Mouse (Mus musculus) hindbrain, embryonic 13.5 days (tissue): ENCODE data around the gene Daxx. TPM values are rescaled to one million over a fixed set of nuclear protein-coding genes. Genes with fewer than 3 reads are reported as not detected.

Experiments used
- ATAC-seq: fragments of 200-750 bp; cut with Nextera tagmentation; 2 replicates; pipeline ENCODE4 v1.8.0; 2017; ENCODE audit warnings: moderate TSS enrichment; ENCODE audit not compliant: low FRiP score
- H3K27ac ChIP-seq: fragments of 300-500 bp; sonication (generic); 2 replicates; pipeline ENCODE4 v1.5.1; 2015; ENCODE audit warnings: inconsistent platforms, mild to moderate bottlenecking, moderate library complexity
- H3K27me3 ChIP-seq: fragments of 300-500 bp; sonication (generic); 2 replicates; pipeline ENCODE4 v1.6.1; 2015; ENCODE audit warnings: mild to moderate bottlenecking, inconsistent platforms
- H3K36me3 ChIP-seq: fragments of 300-500 bp; sonication (generic); 2 replicates; pipeline ENCODE4 v1.6.1; 2015; ENCODE audit warnings: mild to moderate bottlenecking, inconsistent platforms
- H3K4me1 ChIP-seq: fragments of 300-500 bp; sonication (generic); replicated peaks from 2 replicates; pipeline ENCODE4 v1.6.1; 2015; ENCODE audit warnings: inconsistent platforms
- H3K4me2 ChIP-seq: fragments of 300-500 bp; sonication (generic); 2 replicates; pipeline ENCODE4 v1.6.1; 2015; ENCODE audit warnings: inconsistent platforms, mild to moderate bottlenecking, moderate library complexity
- H3K4me3 ChIP-seq: fragments of 300-500 bp; sonication (generic); 2 replicates; pipeline ENCODE4 v1.5.1; 2015; ENCODE audit warnings: mild to moderate bottlenecking, inconsistent platforms
- H3K9ac ChIP-seq: fragments of 300-500 bp; sonication (generic); 2 replicates; pipeline ENCODE4 v1.6.1; 2015; ENCODE audit warnings: mild to moderate bottlenecking, inconsistent platforms
- H3K9me3 ChIP-seq: fragments of 300-500 bp; sonication (generic); 2 replicates; pipeline ENCODE4 v1.6.1; 2016; ENCODE audit warnings: inconsistent platforms
- WGBS: fragments of 180-500 bp; shearing (Covaris S2); methylation state at CpG from one replicate; pipeline ENCODE4 v1.1.7; 2015; 5-methylcytosine and 5-hydroxymethylcytosine counted together
- microRNA-seq: library from miRNA; unstranded; fragments of <30 nt; microRNA quantifications from one replicate; pipeline ENCODE4, GENCODE M21; 2016
- polyA plus RNA-seq: library from polyadenylated mRNA; unstranded; fragments of >200 nt; fragmentation: Nextera tagmentation; extraction: Ambion mirVana; gene quantifications from 2 replicates; pipeline ENCODE4 v1.2.1, GENCODE M21; 2015

Gene Daxx
- polyA plus RNA-seq, 1 experiment from 2014 or later = 54.6 TPM

DNA sequence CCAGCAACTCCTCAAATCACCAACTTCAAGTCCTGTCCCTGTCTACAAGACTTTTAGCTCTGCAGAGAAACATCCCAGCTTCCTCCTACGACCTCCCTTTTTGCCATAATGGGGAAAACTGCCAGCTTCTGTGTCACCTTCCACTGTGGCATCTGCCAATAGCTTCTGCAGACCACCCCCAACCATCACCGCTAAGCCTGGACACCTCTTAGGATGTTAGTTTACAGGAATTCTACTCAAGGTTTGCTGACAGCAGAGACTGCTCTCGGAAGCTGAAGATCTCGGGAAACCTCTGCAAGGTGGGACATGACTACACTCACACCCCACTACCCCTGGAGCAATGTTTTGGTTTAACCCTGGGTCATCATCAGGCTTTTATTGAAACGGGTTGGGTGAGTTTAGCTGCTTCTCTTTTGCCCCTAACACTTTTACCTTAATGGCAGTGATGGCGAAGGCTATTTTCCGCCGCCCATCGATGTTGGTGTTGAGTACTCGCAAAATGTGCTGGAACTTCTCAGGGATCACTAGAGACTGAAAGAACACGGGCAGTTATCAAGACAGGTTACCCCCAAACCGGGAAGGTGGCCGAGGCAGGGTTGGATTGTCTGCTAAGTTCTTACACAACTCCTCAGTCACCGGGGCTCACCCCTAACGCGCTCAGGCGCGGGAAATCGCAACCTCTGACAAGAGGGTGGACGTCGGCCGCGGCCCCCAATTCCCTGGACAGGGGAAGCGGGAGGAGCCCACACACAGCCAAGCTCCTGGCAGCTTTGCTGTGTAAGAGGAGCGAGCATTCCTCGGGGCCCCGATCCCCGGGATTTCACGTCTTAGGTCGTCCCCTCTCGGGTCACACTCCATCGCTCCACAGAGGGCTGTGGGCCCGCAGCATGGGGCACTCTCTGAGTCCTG lies 45.7 kb downstream of the Daxx start:
- WGBS = 2% methylated on average over 33 of the region's 33 CpGs
- Histone ChIP-seq H3K36me3 (peaks cover 54% of the 10 kb centered on the region), H3K27me3 (no peaks in the 10 kb centered on the region), H3K4me1 (peaks cover 66% of the 10 kb centered on the region), H3K4me2 (peak overlapping the region; percentile 90), H3K9me3 (no peaks in the 10 kb centered on the region), H3K9ac (peak overlapping the region; percentile 97), H3K27ac (peak overlapping the region; percentile 93), H3K4me3 (peak overlapping the region; percentile 95)
- ATAC-seq = peak; percentile 44

DNA sequence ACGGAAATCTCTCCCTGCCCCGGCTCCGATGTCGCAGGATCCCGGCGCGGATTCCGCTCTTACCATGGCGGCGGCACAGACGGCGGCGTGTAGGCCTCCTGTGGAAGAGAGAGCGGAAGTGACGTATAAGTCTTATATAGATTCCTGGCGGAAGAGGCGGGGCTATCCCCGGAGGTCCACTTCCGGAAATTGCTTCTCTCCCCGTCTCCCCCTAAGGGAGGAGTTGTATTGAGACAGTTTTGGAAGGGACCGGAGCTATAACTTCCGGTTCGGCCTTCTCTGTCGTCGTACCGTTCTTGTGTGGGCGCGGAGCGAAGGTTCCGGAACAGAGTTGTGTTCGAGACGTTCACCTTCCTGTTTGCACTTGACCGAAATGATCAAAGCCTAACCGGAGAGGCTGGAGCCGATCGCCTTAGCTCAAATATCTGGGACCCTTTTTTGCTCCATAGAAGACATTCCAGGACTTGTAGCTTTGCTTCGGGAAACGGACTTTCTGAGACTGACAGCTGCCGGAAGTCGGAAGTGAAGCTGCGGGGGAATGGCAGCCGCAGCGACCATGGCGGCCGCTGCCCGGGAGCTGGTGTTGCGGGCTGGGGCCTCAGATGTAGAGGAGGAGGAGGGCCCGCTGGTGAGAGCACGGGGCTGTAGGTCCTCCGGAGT lies 46.5 kb downstream of the Daxx start, which contains the start of the genes Vps52 and Rps18:
Gene Vps52, plus strand, starts transcription at position 258 of the 660 bp plus-strand sequence.
Gene Rps18, minus strand, starts transcription at position 447 of the 660 bp plus-strand sequence.
- peak within 1 kb of the TSS; percentile 90 for H3K4me2 ChIP-seq
- peaks cover 57% of the 10 kb centered on the region for H3K36me3 ChIP-seq
- no peaks in the 10 kb centered on the region for H3K9me3 ChIP-seq
- WGBS = under 1% methylated on average over 50 of the region's 50 CpGs
- H3K4me1 ChIP-seq = peaks cover 59% of the 10 kb centered on the region
- peak; percentile 84 for ATAC-seq
- H3K27me3 ChIP-seq = no peaks in the 10 kb centered on the region
- peak within 1 kb of the TSS; percentile 93 for H3K27ac ChIP-seq
- H3K4me3 ChIP-seq = peak within 1 kb of the TSS; percentile 95
- peak within 1 kb of the TSS; percentile 97 for H3K9ac ChIP-seq

DNA sequence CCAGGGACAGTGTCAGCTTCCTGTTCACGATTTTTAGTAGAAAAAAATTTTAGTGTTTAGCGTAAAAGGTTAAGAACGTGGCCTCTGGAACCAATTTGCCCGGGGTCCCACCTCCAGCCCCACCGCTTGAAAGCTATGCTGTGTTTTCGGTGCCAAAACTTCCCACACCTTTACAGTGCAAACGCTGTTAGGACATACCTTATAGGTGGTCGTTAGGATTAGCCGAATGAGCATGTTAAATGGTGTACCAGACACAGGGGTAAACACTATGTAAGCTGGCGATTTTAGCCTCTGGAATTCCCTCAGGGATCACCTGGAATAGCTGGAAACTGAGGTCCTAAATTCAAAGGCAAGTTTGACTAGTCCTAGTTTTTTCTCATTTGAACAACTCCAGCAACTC lies 47.1 kb downstream of the Daxx start:
- Histone ChIP-seq H3K36me3 (peaks cover 63% of the 10 kb centered on the region), H3K4me3 (peak overlapping the region; percentile 95), H3K4me1 (peaks cover 53% of the 10 kb centered on the region)

DNA sequence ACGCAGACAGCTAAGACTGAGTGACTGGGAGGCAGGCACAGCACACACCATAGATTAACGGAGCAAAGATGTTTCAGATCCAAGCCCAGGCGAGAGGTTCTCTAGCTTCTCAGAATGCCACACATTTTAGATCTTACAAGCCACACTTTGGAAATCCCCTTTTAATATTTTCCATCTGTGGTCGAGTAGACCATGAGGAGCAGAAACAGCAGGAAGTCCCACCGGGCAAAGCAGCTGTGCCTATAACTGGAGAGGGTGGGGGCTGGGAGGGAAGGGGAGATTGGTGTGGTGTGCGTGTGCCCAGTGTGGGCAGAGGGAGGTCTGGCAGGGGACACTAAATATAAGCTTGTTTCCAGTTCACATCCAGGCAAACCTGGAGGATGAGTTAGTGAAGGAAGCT lies 48.3 kb downstream of the Daxx start:
- Histone ChIP-seq H3K27ac (no peak overlapping the region), H3K4me1 (peaks cover 41% of the 10 kb centered on the region), H3K27me3 (no peaks in the 10 kb centered on the region), H3K9ac (peak overlapping the region; percentile 35; the same call in 1 of the 2 replicates), H3K36me3 (peaks cover 66% of the 10 kb centered on the region), H3K4me3 (no peak overlapping the region), H3K9me3 (no peaks in the 10 kb centered on the region), H3K4me2 (no peak overlapping the region)
- 90% methylated on average over 6 of the region's 6 CpGs for WGBS
- no peak for ATAC-seq

More for the DNA sequence above, 47.1 kb downstream of the Daxx start:
- Histone ChIP-seq H3K27me3 (no peaks in the 10 kb centered on the region), H3K27ac (peak overlapping the region; percentile 93), H3K9ac (peak overlapping the region; percentile 79), H3K9me3 (no peaks in the 10 kb centered on the region), H3K4me2 (peak overlapping the region; percentile 85)
- ATAC-seq = no peak
- WGBS = 8% methylated on average over 10 of the region's 10 CpGs

DNA sequence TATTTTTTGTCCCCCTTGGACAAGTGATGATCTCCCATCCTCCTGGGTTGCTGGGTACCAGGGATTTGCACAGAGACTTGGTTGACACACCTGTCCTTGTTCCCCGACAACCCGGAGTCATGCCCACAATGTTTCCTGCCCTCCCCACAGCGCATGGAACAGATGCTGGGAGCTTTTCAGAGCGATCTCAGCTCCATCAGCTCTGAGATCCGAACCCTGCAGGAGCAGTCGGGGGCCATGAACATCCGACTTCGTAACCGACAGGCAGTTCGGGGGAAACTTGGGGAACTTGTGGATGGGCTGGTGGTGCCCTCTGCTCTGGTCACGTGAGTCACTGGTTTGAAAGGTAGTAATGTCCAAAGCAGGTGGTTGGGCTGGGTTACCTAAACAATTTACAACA lies 49.2 kb downstream of the Daxx start:
- Histone ChIP-seq H3K4me3 (no peak overlapping the region), H3K9ac (no peak overlapping the region), H3K9me3 (no peaks in the 10 kb centered on the region), H3K36me3 (peaks cover 66% of the 10 kb centered on the region), H3K4me2 (no peak overlapping the region), H3K27ac (no peak overlapping the region), H3K4me1 (peaks cover 32% of the 10 kb centered on the region), H3K27me3 (no peaks in the 10 kb centered on the region)
- ATAC-seq = no peak
- 94% methylated on average over 11 of the region's 11 CpGs for WGBS

DNA sequence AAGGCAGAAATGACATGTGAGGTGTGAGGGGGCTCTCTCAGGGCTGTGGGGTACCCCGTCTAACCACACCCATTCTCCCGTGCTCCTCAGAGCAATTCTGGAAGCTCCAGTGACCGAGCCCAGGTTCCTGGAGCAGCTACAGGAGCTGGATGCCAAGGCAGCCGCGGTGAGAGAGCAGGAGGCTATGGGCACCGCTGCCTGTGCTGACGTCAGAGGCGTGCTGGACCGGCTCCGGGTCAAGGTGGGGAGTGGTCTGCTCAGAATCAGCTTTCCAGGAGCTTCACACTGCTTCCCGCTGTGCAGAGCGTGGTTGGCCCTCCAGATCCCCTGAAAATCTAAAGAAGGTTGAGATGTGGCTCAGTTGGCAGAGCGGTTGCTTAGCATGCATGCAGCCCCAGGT lies 49.9 kb downstream of the Daxx start:
- H3K4me1 ChIP-seq = peaks cover 25% of the 10 kb centered on the region
- H3K36me3 ChIP-seq = peaks cover 67% of the 10 kb centered on the region
- no peak overlapping the region for H3K27ac ChIP-seq
- no peak overlapping the region for H3K4me3 ChIP-seq
- no peaks in the 10 kb centered on the region for H3K27me3 ChIP-seq
- ATAC-seq = no peak
- 96% methylated on average over 13 of the region's 13 CpGs for WGBS
- no peak overlapping the region for H3K4me2 ChIP-seq
- H3K9ac ChIP-seq = no peak overlapping the region
- no peaks in the 10 kb centered on the region for H3K9me3 ChIP-seq

DNA sequence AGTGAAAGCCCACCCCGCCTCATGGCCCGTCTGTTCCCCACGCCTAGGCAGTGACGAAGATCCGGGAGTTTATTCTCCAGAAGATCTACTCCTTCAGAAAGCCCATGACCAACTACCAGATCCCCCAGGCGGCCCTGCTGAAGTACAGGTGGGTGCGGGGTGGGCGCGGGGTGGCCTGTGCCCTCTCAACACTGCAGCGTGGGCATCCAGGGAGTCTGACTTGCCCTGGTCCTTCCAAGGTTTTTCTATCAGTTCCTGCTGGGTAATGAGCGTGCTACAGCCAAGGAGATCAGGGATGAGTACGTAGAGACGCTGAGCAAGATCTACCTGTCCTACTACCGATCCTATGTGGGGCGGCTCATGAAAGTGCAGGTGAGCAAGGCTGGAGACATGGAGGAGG lies 50.7 kb downstream of the Daxx start:
- no peaks in the 10 kb centered on the region for H3K27me3 ChIP-seq
- ATAC-seq = no peak
- peaks cover 70% of the 10 kb centered on the region for H3K36me3 ChIP-seq
- 93% methylated on average over 15 of the region's 15 CpGs for WGBS
- H3K9ac ChIP-seq = no peak overlapping the region
- H3K4me2 ChIP-seq = no peak overlapping the region
- no peaks in the 10 kb centered on the region for H3K9me3 ChIP-seq
- H3K27ac ChIP-seq = no peak overlapping the region
- peaks cover 17% of the 10 kb centered on the region for H3K4me1 ChIP-seq
- H3K4me3 ChIP-seq = no peak overlapping the region

DNA sequence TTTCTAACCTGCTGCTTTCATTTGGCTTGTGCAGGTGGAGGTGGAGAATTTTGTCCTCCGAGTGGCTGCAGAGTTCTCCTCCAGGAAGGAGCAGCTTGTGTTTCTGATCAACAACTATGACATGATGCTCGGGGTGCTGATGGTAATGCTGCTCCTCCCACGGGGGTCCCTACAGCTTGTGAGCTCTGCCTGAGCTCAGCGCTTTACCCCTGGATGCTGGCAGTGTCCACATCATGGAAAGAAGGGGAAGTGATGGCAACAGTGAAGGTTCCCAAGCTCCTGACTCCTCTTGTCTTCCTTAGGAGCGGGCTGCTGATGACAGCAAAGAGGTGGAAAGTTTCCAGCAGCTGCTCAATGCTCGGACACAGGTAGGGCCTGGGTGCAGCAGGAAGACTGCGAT lies 53.7 kb downstream of the Daxx start:
- peaks cover 86% of the 10 kb centered on the region for H3K36me3 ChIP-seq
- no peaks in the 10 kb centered on the region for H3K27me3 ChIP-seq
- no peak for ATAC-seq
- 97% methylated on average over 7 of the region's 7 CpGs for WGBS
- no peak overlapping the region for H3K4me3 ChIP-seq
- no peak overlapping the region for H3K9ac ChIP-seq
- no peaks in the 10 kb centered on the region for H3K9me3 ChIP-seq
- H3K27ac ChIP-seq = no peak overlapping the region
- H3K4me1 ChIP-seq = peaks cover 2% of the 10 kb centered on the region
- no peak overlapping the region for H3K4me2 ChIP-seq

Small RNAs within 50 kb of the gene (microRNA-seq; reads per million reads assigned to microRNA genes)
- not detected for gene Gm27740

Other genes with a start within 250 kb of the Daxx start
- gene Hnrnpm, start 222.6 kb upstream of the Daxx start, polyA plus RNA-seq = 241 and 245 TPM in 2 replicates
- 68.4 and 69.1 TPM in 2 replicates for gene March2, start 190.7 kb upstream of the Daxx start, polyA plus RNA-seq
- 494 and 549 TPM in 2 replicates for gene Rab11b, start 148.9 kb upstream of the Daxx start, polyA plus RNA-seq
- 23.5 and 24.7 TPM in 2 replicates for gene Angptl4, start 127.6 kb upstream of the Daxx start, polyA plus RNA-seq
- gene Kank3, start 98.9 kb upstream of the Daxx start, polyA plus RNA-seq = 37.4 and 40.5 TPM in 2 replicates
- gene Rps28, start 84.9 kb upstream of the Daxx start, polyA plus RNA-seq = 683 and 734 TPM in 2 replicates
- gene Ndufa7, start 84.8 kb upstream of the Daxx start, polyA plus RNA-seq = 497 and 540 TPM in 2 replicates
- gene Cd320, start 66.3 kb upstream of the Daxx start, polyA plus RNA-seq = 59.0 and 60.3 TPM in 2 replicates
- not detected in 2 replicates for gene Gm7029, start 35.6 kb upstream of the Daxx start, polyA plus RNA-seq
- 1.8 and 2.1 TPM in 2 replicates for gene Kifc1, start 18.8 kb upstream of the Daxx start, polyA plus RNA-seq
- gene Platr17, start 4.3 kb upstream of the Daxx start, polyA plus RNA-seq = 0.41 and 0.49 TPM in 2 replicates
- 26.8 and 29.2 TPM in 2 replicates for gene Tapbp, start 6.5 kb downstream of the Daxx start, polyA plus RNA-seq
- gene Zbtb22, start 6.5 kb downstream of the Daxx start, polyA plus RNA-seq = 16.8 and 18.7 TPM in 2 replicates
- gene Rgl2, start 20.1 kb downstream of the Daxx start, polyA plus RNA-seq = 56.7 and 56.9 TPM in 2 replicates
- 186 and 199 TPM in 2 replicates for gene Pfdn6, start 30.9 kb downstream of the Daxx start, polyA plus RNA-seq
- 24.3 and 25.2 TPM in 2 replicates for gene Wdr46, start 31.2 kb downstream of the Daxx start, polyA plus RNA-seq
- 12.2 TPM in 2 replicates for gene B3galt4, start 42.1 kb downstream of the Daxx start, polyA plus RNA-seq
- 69.6 and 69.9 TPM in 2 replicates for gene Vps52, start 46.4 kb downstream of the Daxx start, polyA plus RNA-seq
- gene Rps18, start 46.6 kb downstream of the Daxx start, polyA plus RNA-seq = 928 and 950 TPM in 2 replicates
- gene H2-K1, start 90.9 kb downstream of the Daxx start, polyA plus RNA-seq = 12.2 and 13.0 TPM in 2 replicates
- 19.2 and 21.5 TPM in 2 replicates for gene Ring1, start 115.3 kb downstream of the Daxx start, polyA plus RNA-seq
- gene H2-Ke6, start 118.6 kb downstream of the Daxx start, polyA plus RNA-seq = 62.9 and 65.0 TPM in 2 replicates
- 164 and 172 TPM in 2 replicates for gene Slc39a7, start 122.3 kb downstream of the Daxx start, polyA plus RNA-seq
- 56.8 and 59.2 TPM in 2 replicates for gene Rxrb, start 122.4 kb downstream of the Daxx start, polyA plus RNA-seq
- gene Col11a2, start 130.0 kb downstream of the Daxx start, polyA plus RNA-seq = 3.2 and 3.8 TPM in 2 replicates
- gene H2-Oa, start 182.9 kb downstream of the Daxx start, polyA plus RNA-seq = 0.18 TPM in 1 of 2 replicates, not detected in the other
- gene H2-DMa, start 210.1 kb downstream of the Daxx start, polyA plus RNA-seq = 14.4 and 16.9 TPM in 2 replicates
- gene Brd2, start 213.2 kb downstream of the Daxx start, polyA plus RNA-seq = 127 and 129 TPM in 2 replicates
- 0.27 TPM in 2 replicates for gene H2-DMb2, start 233.9 kb downstream of the Daxx start, polyA plus RNA-seq
- gene H2-DMb1, start 243.7 kb downstream of the Daxx start, polyA plus RNA-seq = 0.60 and 0.84 TPM in 2 replicates